Mouse (Mus musculus): ENCODE measurements around the gene Crtc3.
A peak's percentile ranks its signal among the peaks of the same experiment; 100 is the strongest.

GRCm38 (mm10) chr7:80580368-80580767, 108.3 kb downstream of the Crtc3 start:
- TF ChIP-seq CEBPB (IDR thresholded peaks at IDR 0.05; ENCODE audit: low read depth) (no peak), USF1 (IDR thresholded peaks at IDR 0.05; ENCODE audit: low read depth) (no peak), CTCF (IDR thresholded peaks at IDR 0.05; ENCODE audit: control insufficient read depth, insufficient read depth, insufficient read length) (peak; percentile 69)
